Mouse (Mus musculus): ENCODE measurements around the gene Sh2d1b1.

Gene Sh2d1b1

GRCm38 (mm10) chr1:170324312-170324711, 47.2 kb downstream of the Sh2d1b1 start:
- no peak for DNase-seq (ENCODE audit: low read depth, low spot score)

DNA sequence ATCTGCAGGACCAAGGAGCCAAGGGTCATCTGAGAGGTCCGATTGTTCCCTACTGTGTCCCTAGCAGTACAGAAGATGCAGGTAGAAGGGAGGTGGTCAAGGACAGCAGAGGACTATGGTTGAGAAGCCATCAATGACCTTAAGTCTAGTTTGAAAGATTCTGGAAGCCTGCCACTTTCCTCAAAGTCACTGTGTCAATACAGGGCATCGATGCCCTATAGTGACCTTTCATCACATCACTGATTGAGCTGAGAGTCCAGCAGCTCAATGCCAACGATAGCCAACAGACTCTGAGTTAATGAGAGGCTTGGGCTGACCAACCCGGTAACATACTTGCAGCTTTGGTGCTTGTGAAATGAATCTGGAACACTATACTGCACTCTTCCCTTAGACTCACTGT, 48.2 kb downstream of the Sh2d1b1 start:
- no peak for DNase-seq (ENCODE audit: low read depth, low spot score)

- peak; percentile 52 for DNase-seq (ENCODE audit: low read depth, low spot score)
Measured at GRCm38 (mm10) chr1:170331926-170332325, 54.8 kb downstream of the Sh2d1b1 start.

GRCm38 (mm10) chr1:170332775-170333174, 55.7 kb downstream of the Sh2d1b1 start:
- peak; percentile 41 for DNase-seq (ENCODE audit: low read depth, low spot score)
